Mouse (Mus musculus) liver, embryonic 13.5 days (tissue): Measurements from ENCODE around the gene Sox30. TPM values are rescaled to one million over a fixed set of nuclear protein-coding genes. Genes with fewer than 3 reads are reported as not detected.

Source experiments
- polyA plus RNA-seq: library from polyadenylated mRNA; unstranded; fragments of >200 nt; fragmentation: Nextera tagmentation; extraction: Ambion mirVana; gene quantifications from 2 replicates; pipeline ENCODE4 v1.2.1, GENCODE M21; 2015

The Sox30 gene
- polyA plus RNA-seq, 1 experiment from 2014 or later, result not detected

Other genes starting within 250 kb of the Sox30 start
- gene Clint1, start 128.3 kb upstream of the Sox30 start, polyA plus RNA-seq, result 57.4 and 71.8 TPM in 2 replicates
- gene Lsm11, start 35.4 kb upstream of the Sox30 start, polyA plus RNA-seq, result 3.3 and 3.6 TPM in 2 replicates
- 10.3 and 12.0 TPM in 2 replicates for gene Thg1l, start 24.8 kb upstream of the Sox30 start, polyA plus RNA-seq
- 3.0 and 3.3 TPM in 2 replicates for gene Gm12166, start 72.0 kb downstream of the Sox30 start, polyA plus RNA-seq
- 1.1 and 1.6 TPM in 2 replicates for gene Adam19, start 75.7 kb downstream of the Sox30 start, polyA plus RNA-seq
- 0.06 and 0.08 TPM in 2 replicates for gene Nipal4, start 186.2 kb downstream of the Sox30 start, polyA plus RNA-seq